Mouse (Mus musculus): ENCODE data around the gene Wdr5. TPM values are rescaled to one million over a fixed set of nuclear protein-coding genes. Genes with fewer than 3 reads are reported as not detected.

The Wdr5 gene
- polyA plus RNA-seq (2015; fragmentation: Illumina TruSeq; extraction: RNeasy Lipid Tissue Mini Kit (QIAGEN cat#74804); ENCODE audit: insufficient read depth, low replicate concordance), result 48.0 TPM

DNA sequence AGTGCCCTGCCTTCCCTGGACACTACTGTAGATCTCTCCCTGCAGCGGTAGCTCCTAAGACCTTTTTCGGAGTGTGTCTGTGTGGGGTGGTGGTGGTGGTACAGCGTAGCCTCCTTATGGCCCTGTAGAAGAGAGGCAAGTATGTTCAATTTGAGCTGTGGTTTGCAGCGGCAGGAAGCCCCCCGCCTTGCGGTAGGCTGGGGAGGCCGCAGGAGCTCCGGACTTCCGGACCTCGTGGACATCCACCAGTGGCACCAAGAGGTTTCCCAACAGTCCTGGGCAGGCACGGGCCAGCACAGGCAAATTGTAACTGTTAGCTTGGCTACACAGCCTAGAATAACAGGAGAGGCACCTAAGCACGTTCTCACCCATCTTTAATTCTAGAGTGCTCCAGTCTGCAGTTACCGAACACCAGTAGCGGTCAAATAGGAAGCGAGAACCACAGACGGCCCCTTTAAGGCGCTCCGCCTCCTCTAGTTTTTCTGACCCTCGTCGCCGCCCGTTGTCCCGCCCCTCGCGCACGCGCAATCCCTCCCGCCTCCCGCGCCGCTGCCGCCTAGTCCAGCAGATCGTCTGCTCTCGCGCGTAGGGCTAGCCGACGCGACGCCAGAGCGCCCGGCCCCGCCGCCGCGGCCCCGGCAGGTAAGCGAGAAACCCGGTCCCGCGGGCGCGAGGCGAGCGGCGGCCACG lies at the start of gene Wdr5:
Wdr5 (plus strand) TSS at position 519 of the 690 bp plus-strand sequence.

DNA sequence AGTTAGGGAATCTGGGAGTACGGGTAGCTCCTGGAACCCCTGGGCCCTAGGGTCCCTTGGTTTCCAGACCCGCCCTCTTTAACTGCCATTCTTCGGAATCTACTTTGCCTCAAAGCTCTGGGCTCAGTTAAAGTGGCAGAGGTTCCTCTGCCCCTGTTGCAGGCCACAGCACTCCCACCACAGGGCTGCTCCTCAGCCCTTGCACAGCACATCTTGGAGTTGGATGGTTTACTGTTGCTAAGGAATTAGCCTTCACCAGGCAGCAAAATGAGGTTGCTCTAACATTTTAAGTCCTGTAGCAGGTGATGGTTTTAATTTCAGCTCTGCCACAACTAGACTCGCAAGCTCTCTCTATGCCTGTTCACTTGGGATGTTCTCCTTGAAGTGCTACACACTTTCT lies 7.4 kb upstream of the Wdr5 start, which contains the start of gene Brd3:
Brd3 (minus strand) TSS at position 101 of the 400 bp plus-strand sequence.

Other genes with a start within 250 kb of the Wdr5 start
- 43.7 TPM for gene Vav2, start 88.1 kb upstream of the Wdr5 start, polyA plus RNA-seq (2015; fragmentation: Illumina TruSeq; extraction: RNeasy Lipid Tissue Mini Kit (QIAGEN cat#74804); ENCODE audit: insufficient read depth, low replicate concordance)
- gene Brd3os, start 72.8 kb upstream of the Wdr5 start, polyA plus RNA-seq (2015; fragmentation: Illumina TruSeq; extraction: RNeasy Lipid Tissue Mini Kit (QIAGEN cat#74804); ENCODE audit: insufficient read depth, low replicate concordance), result 1.2 TPM
- gene Brd3, start 7.5 kb upstream of the Wdr5 start, polyA plus RNA-seq (2015; fragmentation: Illumina TruSeq; extraction: RNeasy Lipid Tissue Mini Kit (QIAGEN cat#74804); ENCODE audit: insufficient read depth, low replicate concordance), result 19.4 TPM
- 17.5 TPM for gene Rxra, start 161.3 kb downstream of the Wdr5 start, polyA plus RNA-seq (2015; fragmentation: Illumina TruSeq; extraction: RNeasy Lipid Tissue Mini Kit (QIAGEN cat#74804); ENCODE audit: insufficient read depth, low replicate concordance)